Mouse (Mus musculus) adrenal gland, postnatal 4 days (tissue): ENCODE data around the gene Art2b. TPM values are rescaled to one million over a fixed set of nuclear protein-coding genes. Genes with fewer than 3 reads are reported as not detected.

Source experiments
- total RNA-seq, 2 experiments: library from RNA; stranded (reverse); gene quantifications; 2 replicates each; pipeline ENCODE4 v1.2.3; 2021

The Art2b gene
- total RNA-seq, 2 experiments from 2014 or later = 0.11 TPM; not detected in 1

Other genes with a start within 250 kb of the Art2b start
- gene Arap1, start 237.5 kb downstream of the Art2b start, total RNA-seq = 100 to 1,000 TPM in 1 of 2 experiments, 10 to 100 TPM in 1; 76.3 to 102 TPM
- gene Gm45837, start 174.7 kb downstream of the Art2b start, total RNA-seq = 10 to 100 TPM in 1 of 2 experiments, 1 to 10 TPM in 1; 7.2 to 21.2 TPM
- 100 to 1,000 TPM; 105 to 129 TPM for gene Pde2a, start 163.9 kb downstream of the Art2b start, total RNA-seq
- gene Clpb, start 78.0 kb upstream of the Art2b start, total RNA-seq = 10 to 100 TPM; 47.3 to 51.0 TPM
- 10 to 100 TPM; 56.2 to 66.9 TPM for gene Phox2a, start 232.7 kb upstream of the Art2b start, total RNA-seq